Mouse (Mus musculus) lung, embryonic 15.5 days (tissue): ENCODE results near the gene Dcun1d1. TPM values are rescaled to one million over a fixed set of nuclear protein-coding genes. Genes with fewer than 3 reads are reported as not detected.

Experiments used
- ATAC-seq: fragments of 200-750 bp; cut with Nextera tagmentation; 2 replicates; pipeline ENCODE4 v1.8.0; 2017; ENCODE audit warnings: moderate number of reproducible peaks, borderline replicate concordance; ENCODE audit not compliant: low FRiP score, low TSS enrichment; ENCODE audit errors: extremely low read depth
- H3K27ac ChIP-seq: fragments of 300-500 bp; sonication (generic); 2 replicates; pipeline ENCODE4 v1.5.1; 2015; ENCODE audit warnings: moderate library complexity, mild to moderate bottlenecking, inconsistent platforms
- H3K27me3 ChIP-seq: fragments of 300-500 bp; sonication (generic); 2 replicates; pipeline ENCODE4 v1.6.1; 2015; ENCODE audit warnings: inconsistent platforms
- H3K36me3 ChIP-seq: fragments of 300-500 bp; sonication (generic); 2 replicates; pipeline ENCODE4 v1.6.1; 2015; ENCODE audit warnings: inconsistent platforms
- H3K4me1 ChIP-seq: fragments of 300-500 bp; sonication (generic); 2 replicates; pipeline ENCODE4 v1.6.1; 2015; ENCODE audit warnings: inconsistent platforms
- H3K4me2 ChIP-seq: fragments of 300-500 bp; sonication (generic); 2 replicates; pipeline ENCODE4 v1.6.1; 2015; ENCODE audit warnings: inconsistent platforms, mild to moderate bottlenecking, moderate library complexity
- H3K4me3 ChIP-seq: fragments of 300-500 bp; sonication (generic); 2 replicates; pipeline ENCODE4 v1.5.1; 2015; ENCODE audit warnings: mild to moderate bottlenecking, inconsistent platforms
- H3K9ac ChIP-seq: fragments of 300-500 bp; sonication (generic); 2 replicates; pipeline ENCODE4 v1.6.1; 2015; ENCODE audit warnings: inconsistent platforms
- H3K9me3 ChIP-seq: fragments of 300-500 bp; sonication (generic); 2 replicates; pipeline ENCODE4 v1.6.1; 2016; ENCODE audit warnings: inconsistent platforms
- WGBS: fragments of 180-500 bp; shearing (Covaris S2); methylation state at CpG from one replicate; pipeline ENCODE4 v1.1.7; 2015; 5-methylcytosine and 5-hydroxymethylcytosine counted together
- polyA plus RNA-seq: library from polyadenylated mRNA; unstranded; fragments of >200 nt; fragmentation: Nextera tagmentation; extraction: Ambion mirVana; gene quantifications from 2 replicates; pipeline ENCODE4 v1.2.1, GENCODE M21; 2015

The Dcun1d1 gene
- polyA plus RNA-seq, 1 experiment from 2014 or later = 103 TPM

DNA sequence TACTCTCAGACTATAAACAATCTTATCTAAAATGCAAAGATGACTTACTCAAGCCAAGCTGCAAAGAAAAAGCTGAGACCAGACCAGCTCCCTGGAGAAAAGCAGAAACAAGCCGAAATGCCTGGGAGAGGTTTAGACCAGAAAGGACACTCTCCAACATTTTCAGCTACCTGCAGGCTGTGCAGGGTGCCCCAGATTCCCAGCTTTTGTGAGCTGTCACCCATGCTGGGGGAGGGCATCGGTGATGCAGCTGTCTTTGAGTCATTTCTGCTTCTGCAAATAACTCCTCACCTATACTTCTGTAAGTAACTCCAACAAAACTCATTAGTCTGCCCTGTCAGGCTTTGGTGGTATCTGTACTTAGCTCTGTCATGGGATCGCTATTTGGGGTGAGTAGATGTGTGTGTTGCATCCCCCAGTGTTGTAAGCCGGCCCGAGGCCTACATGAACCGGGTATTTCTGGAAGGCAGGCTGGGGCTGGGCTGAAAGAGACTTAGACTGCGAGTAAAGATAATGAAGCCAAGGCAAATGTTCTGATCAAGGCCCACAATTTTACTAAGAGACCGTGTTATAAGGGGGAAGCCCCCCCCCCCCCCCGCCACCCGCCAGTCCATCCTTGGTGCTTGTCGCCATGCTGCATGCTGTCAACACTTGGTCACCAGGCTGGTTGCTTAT lies 17.8 kb upstream of the Dcun1d1 start:
- 88% methylated on average over 11 of the region's 11 CpGs for WGBS
- Histone ChIP-seq H3K27me3 (no peaks in the 10 kb centered on the region), H3K36me3 (no peaks in the 10 kb centered on the region), H3K4me3 (no peak overlapping the region), H3K9ac (no peak overlapping the region), H3K9me3 (no peaks in the 10 kb centered on the region), H3K4me1 (no peaks in the 10 kb centered on the region), H3K4me2 (no peak overlapping the region), H3K27ac (no peak overlapping the region)
- ATAC-seq = no peak

DNA sequence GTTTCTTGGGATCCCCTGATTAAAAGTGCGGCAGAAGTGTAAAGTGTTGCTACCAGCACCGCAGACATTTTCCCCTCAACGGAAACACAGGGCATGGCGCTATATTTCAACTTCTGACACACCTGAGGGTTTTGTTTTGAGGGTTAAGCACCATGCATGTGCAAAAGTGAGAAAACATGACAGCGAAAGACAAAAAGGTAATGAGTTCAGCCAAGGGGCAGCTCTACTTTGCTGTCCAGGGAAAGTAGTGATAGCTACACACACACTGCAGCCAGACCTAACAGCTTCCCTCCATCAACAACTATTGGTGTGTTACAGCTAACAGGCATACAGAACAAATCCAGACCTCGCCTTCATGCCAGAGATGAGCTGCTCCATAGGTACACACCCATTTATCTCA lies 16.6 kb upstream of the Dcun1d1 start:
- Histone ChIP-seq H3K4me3 (no peak overlapping the region), H3K4me2 (no peak overlapping the region), H3K36me3 (no peaks in the 10 kb centered on the region), H3K27ac (no peak overlapping the region), H3K27me3 (no peaks in the 10 kb centered on the region), H3K9ac (no peak overlapping the region), H3K4me1 (no peaks in the 10 kb centered on the region), H3K9me3 (no peaks in the 10 kb centered on the region)
- 84% methylated on average over 6 of the region's 6 CpGs for WGBS
- ATAC-seq = no peak

DNA sequence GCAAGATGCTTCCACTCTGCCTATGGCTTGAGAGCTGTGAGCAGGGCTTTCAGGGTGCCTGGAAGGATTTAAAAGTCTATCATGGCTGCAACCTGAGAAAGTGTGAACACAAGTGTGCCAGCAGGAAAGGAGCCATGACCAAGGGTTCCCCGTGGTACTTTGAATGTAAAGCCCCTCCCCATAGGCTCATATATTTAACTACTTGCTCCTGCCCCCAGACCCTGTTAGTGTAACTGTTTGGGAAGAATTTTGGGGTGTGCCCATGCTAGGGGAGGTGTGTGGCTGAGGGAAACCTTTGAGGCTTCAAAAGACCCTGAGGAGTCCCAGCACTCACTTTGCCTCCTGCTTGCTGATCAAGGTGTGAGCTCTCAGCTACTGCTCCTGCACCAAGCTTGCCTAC lies 15.9 kb upstream of the Dcun1d1 start:
- H3K36me3 ChIP-seq = no peaks in the 10 kb centered on the region
- WGBS = 50% methylated on average over 1 of the region's 1 CpGs
- H3K9ac ChIP-seq = no peak overlapping the region
- no peak overlapping the region for H3K27ac ChIP-seq
- no peak overlapping the region for H3K4me3 ChIP-seq
- no peaks in the 10 kb centered on the region for H3K4me1 ChIP-seq
- H3K4me2 ChIP-seq = no peak overlapping the region
- no peaks in the 10 kb centered on the region for H3K9me3 ChIP-seq
- H3K27me3 ChIP-seq = no peaks in the 10 kb centered on the region
- no peak for ATAC-seq

DNA sequence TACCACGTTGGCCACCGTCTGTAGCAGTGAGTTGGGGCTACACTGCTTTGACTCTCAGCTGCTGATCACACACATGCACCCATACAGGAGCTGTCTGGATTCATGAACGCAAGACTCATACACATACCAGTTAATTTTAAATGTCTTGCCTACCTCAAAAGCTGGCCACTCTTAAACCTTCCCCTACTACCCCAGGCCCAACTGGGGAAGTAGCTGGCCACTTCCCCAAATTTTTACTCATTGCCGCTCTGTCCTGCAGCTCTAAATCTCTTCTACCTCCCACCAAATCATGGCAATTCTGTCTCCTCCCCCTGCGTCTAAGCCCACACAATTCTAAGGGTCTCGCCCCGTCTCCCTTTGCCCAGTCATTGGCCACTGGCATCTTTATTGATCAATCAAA lies 11.0 kb upstream of the Dcun1d1 start:
- no peak overlapping the region for H3K27ac ChIP-seq
- no peaks in the 10 kb centered on the region for H3K36me3 ChIP-seq
- H3K4me3 ChIP-seq = no peak overlapping the region
- ATAC-seq = no peak
- H3K9me3 ChIP-seq = no peaks in the 10 kb centered on the region
- no peaks in the 10 kb centered on the region for H3K27me3 ChIP-seq
- no peak overlapping the region for H3K4me2 ChIP-seq
- 85% methylated on average over 7 of the region's 7 CpGs for WGBS
- no peak overlapping the region for H3K9ac ChIP-seq
- no peaks in the 10 kb centered on the region for H3K4me1 ChIP-seq

DNA sequence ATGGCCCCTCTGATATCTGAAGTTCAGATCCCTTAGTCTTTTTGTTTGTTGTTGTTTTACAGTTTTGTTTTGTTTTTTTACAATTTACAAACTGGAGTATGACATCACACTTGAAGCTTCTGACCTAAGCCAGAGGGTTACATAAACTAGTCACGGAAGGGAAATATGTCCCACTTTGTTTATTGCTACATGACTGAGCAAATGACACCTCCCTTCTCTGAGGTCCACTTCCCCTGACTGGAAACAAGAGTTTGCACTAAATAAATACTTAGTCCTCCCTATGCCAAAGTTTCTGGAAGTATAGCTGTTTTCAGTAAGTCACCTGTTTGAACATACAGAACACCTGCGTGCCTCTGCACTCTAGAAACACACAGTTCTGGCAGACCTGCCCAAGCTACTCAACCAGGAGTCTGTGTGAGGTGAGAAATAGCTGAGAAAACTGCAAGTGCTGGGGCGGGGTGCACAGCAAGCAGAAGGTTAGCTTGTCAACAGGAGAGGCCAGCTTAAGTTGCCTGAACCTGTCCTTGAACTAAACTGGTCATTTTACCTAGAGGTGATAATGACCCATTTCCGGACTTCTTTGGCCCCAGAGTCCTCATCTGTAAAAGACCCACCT lies 3.4 kb upstream of the Dcun1d1 start:
- no peaks in the 10 kb centered on the region for H3K36me3 ChIP-seq
- no peak overlapping the region for H3K4me3 ChIP-seq
- no peak for ATAC-seq
- H3K27me3 ChIP-seq = no peaks in the 10 kb centered on the region
- no peak overlapping the region for H3K4me2 ChIP-seq
- no peaks in the 10 kb centered on the region for H3K9me3 ChIP-seq
- H3K9ac ChIP-seq = no peak overlapping the region
- no peak overlapping the region for H3K27ac ChIP-seq
- WGBS = 71% methylated on average over 4 of the region's 4 CpGs
- H3K4me1 ChIP-seq = no peaks in the 10 kb centered on the region

DNA sequence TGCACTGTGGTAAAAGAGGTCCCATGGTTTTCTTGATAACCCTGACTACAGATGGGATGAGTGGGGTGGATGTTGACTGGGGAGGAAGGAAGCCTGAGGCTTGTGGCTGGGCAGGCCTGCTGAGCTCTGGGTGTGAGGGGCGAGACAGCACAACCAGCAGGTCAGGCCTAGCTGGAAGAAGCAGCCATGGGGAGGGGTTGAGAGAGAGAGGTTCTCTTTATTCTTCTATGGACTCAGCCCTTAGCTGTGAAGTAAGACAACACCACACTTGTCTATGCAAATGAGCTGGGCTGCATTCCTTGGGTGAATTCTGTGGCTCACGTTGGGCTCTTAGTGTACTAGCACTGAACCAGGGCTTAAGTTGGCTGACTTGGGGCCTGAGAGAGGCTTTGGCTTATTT lies 2.8 kb upstream of the Dcun1d1 start:
- Histone ChIP-seq H3K9ac (no peak overlapping the region), H3K9me3 (no peaks in the 10 kb centered on the region), H3K27me3 (no peaks in the 10 kb centered on the region), H3K4me3 (no peak overlapping the region), H3K27ac (no peak overlapping the region), H3K4me1 (no peaks in the 10 kb centered on the region), H3K4me2 (no peak overlapping the region), H3K36me3 (no peaks in the 10 kb centered on the region)
- 44% methylated on average over 2 of the region's 2 CpGs for WGBS
- ATAC-seq = no peak

DNA sequence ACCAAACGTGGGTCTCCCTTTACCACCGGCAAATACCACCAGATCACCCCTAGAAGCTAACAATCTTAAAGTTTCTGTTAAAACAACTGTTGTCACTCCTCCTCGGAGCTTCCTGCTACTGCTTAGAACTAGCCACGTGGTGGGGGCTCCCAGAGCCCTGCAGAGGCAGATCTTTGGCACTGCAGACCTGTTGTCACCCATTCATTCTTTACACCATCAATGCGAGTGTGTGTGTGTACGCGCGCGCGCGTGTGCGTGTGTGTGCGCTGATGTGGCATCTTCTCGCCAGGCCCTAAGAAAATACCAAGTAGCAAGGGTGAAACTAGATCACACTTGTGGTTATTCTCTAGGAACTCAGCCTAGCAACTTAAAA lies 3.9 kb downstream of the Dcun1d1 start:
- Histone ChIP-seq H3K9ac (peak overlapping the region; percentile 94), H3K4me3 (peak overlapping the region; percentile 87), H3K36me3 (no peaks in the 10 kb centered on the region), H3K4me2 (peak overlapping the region; percentile 79), H3K4me1 (peaks cover 24% of the 10 kb centered on the region), H3K9me3 (no peaks in the 10 kb centered on the region), H3K27me3 (no peaks in the 10 kb centered on the region), H3K27ac (peak overlapping the region; percentile 95)
- 0% methylated on average over 14 of the region's 14 CpGs for WGBS
- no peak for ATAC-seq

DNA sequence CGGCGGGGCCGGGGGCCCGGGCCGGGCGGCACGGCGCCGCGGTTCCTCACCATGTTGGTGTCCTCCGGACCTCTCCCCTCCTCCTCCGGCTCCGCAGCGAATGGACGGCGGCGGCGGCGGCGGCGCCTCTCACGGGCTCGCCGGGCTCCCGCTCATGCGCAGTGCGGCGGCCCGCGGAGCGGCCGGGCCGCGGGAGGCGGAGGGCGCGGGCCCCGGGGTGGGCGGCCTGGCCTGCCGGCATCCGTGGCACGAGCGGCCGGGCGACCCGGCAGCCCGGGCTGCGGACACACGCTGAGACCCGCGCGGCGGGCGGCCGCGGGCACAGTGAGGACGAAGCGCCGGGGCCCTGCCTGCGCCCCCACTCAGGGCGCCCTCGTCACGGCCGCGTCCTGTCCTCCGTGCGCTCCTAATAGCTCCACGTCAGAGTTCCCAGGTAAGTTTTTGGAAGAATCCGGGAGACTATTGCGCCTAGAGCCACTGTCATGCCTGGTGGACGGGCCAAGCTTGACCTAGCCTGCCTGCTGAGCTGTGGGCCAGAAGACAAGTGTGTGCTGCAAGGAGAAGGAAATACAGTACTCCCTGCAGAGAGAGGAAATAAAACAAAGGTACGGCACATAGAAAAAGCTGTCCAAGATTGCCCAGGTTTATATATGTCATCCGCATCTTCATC lies 4.4 kb downstream of the Dcun1d1 start:
- H3K27ac ChIP-seq = peak overlapping the region; percentile 95
- peak; percentile 92 for ATAC-seq
- H3K27me3 ChIP-seq = no peaks in the 10 kb centered on the region
- peaks cover 24% of the 10 kb centered on the region for H3K4me1 ChIP-seq
- whole genome bisulfite sequencing = 0% methylated on average over 33 of the region's 73 CpGs
- H3K9me3 ChIP-seq = no peaks in the 10 kb centered on the region
- no peaks in the 10 kb centered on the region for H3K36me3 ChIP-seq
- peak overlapping the region; percentile 94 for H3K9ac ChIP-seq
- H3K4me3 ChIP-seq = peak overlapping the region; percentile 87
- peak overlapping the region; percentile 79 for H3K4me2 ChIP-seq

DNA sequence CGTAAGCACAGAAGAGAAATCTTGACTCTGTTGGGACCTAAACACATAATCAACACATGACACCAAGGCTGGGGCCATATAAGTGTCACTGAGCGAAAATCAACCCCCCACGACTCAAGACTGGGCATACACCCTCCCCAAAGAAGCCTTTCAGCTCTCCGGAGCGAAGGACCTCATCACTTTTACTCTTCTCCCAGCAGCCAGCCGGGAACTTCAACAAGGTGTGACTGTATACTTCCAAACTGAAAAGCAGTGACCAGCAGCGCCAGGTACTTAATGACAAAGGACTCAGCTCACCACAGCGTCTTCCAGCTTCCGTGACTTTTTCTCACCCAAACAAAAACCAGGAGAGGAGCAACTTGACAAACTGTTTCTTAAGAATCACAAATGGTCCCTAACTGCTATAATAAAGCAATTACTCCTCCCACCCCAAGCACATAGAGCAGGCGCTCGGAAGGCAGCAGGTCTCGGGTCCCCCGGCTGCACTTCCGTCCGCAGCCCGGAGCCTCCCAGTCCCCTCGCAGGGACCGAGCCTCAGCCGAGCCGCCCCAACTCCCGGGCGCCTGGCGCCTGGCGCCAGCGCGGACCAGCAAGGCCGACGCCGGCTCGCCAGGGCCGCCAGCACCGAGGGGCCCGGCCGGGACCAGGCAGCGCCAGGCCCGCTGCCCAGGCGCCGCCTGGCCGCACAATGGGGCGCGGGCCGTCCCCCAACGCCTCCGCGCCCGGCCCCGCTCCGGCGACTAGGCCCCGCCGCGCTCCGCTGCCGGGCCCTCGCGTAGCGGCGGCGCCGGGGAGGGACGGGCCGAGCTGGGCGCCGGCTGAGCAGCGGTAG lies 5.1 kb downstream of the Dcun1d1 start:
- ATAC-seq = peak; percentile 74
- H3K36me3 ChIP-seq = no peaks in the 10 kb centered on the region
- H3K4me2 ChIP-seq = peak overlapping the region; percentile 79
- H3K4me3 ChIP-seq = peak overlapping the region; percentile 87
- H3K9ac ChIP-seq = peak overlapping the region; percentile 94
- H3K27me3 ChIP-seq = no peaks in the 10 kb centered on the region
- WGBS = under 1% methylated on average over 57 of the region's 65 CpGs
- peaks cover 24% of the 10 kb centered on the region for H3K4me1 ChIP-seq
- peak overlapping the region; percentile 95 for H3K27ac ChIP-seq
- H3K9me3 ChIP-seq = no peaks in the 10 kb centered on the region

DNA sequence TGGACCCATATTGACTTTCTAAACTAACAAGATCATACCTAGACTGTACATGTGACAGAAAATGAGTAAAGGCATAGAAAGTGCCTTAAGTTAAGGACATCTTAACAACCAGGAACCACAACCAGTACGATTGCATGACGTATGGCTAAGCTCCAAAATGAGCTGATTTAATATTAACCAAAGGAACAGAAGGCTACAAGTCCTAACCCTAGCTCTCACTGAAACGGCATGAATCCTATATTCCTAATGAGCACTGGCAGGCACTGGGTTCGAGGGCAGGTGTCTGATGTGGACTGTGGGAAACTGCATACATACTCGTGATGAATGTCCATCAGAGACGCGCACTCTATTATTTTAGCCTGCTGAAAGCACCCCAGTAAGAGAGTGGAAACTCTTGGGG lies 5.9 kb downstream of the Dcun1d1 start:
- WGBS = 21% methylated on average over 7 of the region's 7 CpGs
- peaks cover 24% of the 10 kb centered on the region for H3K4me1 ChIP-seq
- H3K36me3 ChIP-seq = no peaks in the 10 kb centered on the region
- H3K27ac ChIP-seq = peak overlapping the region; percentile 95; the same call in 1 of the 2 replicates
- H3K9ac ChIP-seq = peak overlapping the region; percentile 94
- H3K9me3 ChIP-seq = no peaks in the 10 kb centered on the region
- H3K4me2 ChIP-seq = peak overlapping the region; percentile 79
- H3K27me3 ChIP-seq = no peaks in the 10 kb centered on the region
- ATAC-seq = no peak
- H3K4me3 ChIP-seq = peak overlapping the region; percentile 87

DNA sequence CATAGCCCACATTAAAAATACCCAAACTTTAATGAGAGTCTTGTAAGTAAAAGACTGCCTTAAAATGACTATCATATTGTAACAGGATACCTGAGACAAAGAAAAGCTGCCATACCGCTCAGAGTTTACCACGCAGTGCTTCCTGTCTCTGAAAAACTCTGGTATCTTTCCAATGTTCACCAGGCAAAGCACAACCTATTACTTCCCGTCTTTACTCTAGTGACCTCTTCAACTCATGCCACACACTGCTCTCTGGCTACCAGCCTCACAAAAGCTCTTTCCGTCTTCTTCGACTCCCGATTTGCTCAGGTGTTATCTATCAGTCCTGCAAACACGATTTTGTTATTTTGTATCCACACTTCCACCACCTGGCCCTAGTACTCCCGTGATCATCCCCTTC lies 7.4 kb downstream of the Dcun1d1 start:
- no peak overlapping the region for H3K9ac ChIP-seq
- H3K36me3 ChIP-seq = no peaks in the 10 kb centered on the region
- H3K27me3 ChIP-seq = no peaks in the 10 kb centered on the region
- H3K9me3 ChIP-seq = no peaks in the 10 kb centered on the region
- peak overlapping the region; percentile 6; the same call in 1 of the 2 replicates for H3K4me2 ChIP-seq
- peaks cover 24% of the 10 kb centered on the region for H3K4me1 ChIP-seq
- H3K4me3 ChIP-seq = peak overlapping the region; percentile 6; the same call in 1 of the 2 replicates
- no peak for ATAC-seq
- 31% methylated on average over 8 of the region's 8 CpGs for WGBS
- H3K27ac ChIP-seq = no peak overlapping the region
